Mouse (Mus musculus) layer of hippocampus, adult 8-10 months (tissue): ENCODE data around the gene Acvr2a. TPM values are rescaled to one million over a fixed set of nuclear protein-coding genes. Genes with fewer than 3 reads are reported as not detected.
A peak's percentile ranks its signal among the peaks of the same experiment; 100 is the strongest.

Experiments
- DNase-seq, 2 experiments: peaks; one replicate each; pipeline ENCODE4 v3.0.0; 2022; ENCODE audit warnings: low spot score in 2 of 2
- total RNA-seq, 4 experiments: library from RNA; stranded (reverse); gene quantifications; 2 replicates each; pipeline ENCODE4 v1.2.4; 2022

Gene Acvr2a
- total RNA-seq, 4 experiments from 2014 or later = 38.9 to 43.5 (median 42.0) TPM

GRCm38 (mm10) chr2:48868199-48868913, 54.4 kb downstream of the Acvr2a start:
- DNase-seq = no peak

GRCm38 (mm10) chr2:48885945-48886344, 72.0 kb downstream of the Acvr2a start:
- peak; percentile 50 to 77 for DNase-seq

- DNase-seq = no peak
Measured at GRCm38 (mm10) chr2:48895186-48895585, 81.3 kb downstream of the Acvr2a start.

GRCm38 (mm10) chr2:48908866-48909265, 95.0 kb downstream of the Acvr2a start:
- no peak for DNase-seq

GRCm38 (mm10) chr2:48914185-48914584, 100.3 kb downstream of the Acvr2a start:
- DNase-seq = no peak

GRCm38 (mm10) chr2:48915832-48916231, 101.9 kb downstream of the Acvr2a start:
- no peak for DNase-seq

- no peak for DNase-seq
Measured at GRCm38 (mm10) chr2:48935058-48935457, 121.1 kb downstream of the Acvr2a start.

GRCm38 (mm10) chr2:48947761-48948160, 133.9 kb downstream of the Acvr2a start:
- DNase-seq = no peak

GRCm38 (mm10) chr2:48948841-48949584, 135.1 kb downstream of the Acvr2a start, which contains the start of gene Mbd5:
TSS of gene Mbd5 (plus strand) at chr2:48949508.
- DNase-seq = peak; percentile 97 to 99

GRCm38 (mm10) chr2:48949743-48950251, 135.9 kb downstream of the Acvr2a start:
- DNase-seq = peak; percentile 22 to 28

- DNase-seq = no peak
Measured at GRCm38 (mm10) chr2:48950252-48950315, 136.2 kb downstream of the Acvr2a start, which contains the start of gene Orc4. TSS of gene Orc4 (minus strand) at chr2:48950277.

- no peak for DNase-seq
Measured at GRCm38 (mm10) chr2:48950316-48950880, 136.5 kb downstream of the Acvr2a start.

Other genes starting within 250 kb of the Acvr2a start
- 100 to 1,000 TPM; 111 to 156 (median 133) TPM for gene Mbd5, start 135.4 kb downstream of the Acvr2a start, total RNA-seq
- gene Orc4, start 136.2 kb downstream of the Acvr2a start, total RNA-seq = 100 to 1,000 TPM in 1 of 4 experiments, 10 to 100 TPM in 3; 76.8 to 102 (median 87.4) TPM